Mouse (Mus musculus) limb, embryonic 14.5 days (tissue): Measurements from ENCODE around the gene Impdh1. TPM values are rescaled to one million over a fixed set of nuclear protein-coding genes. Genes with fewer than 3 reads are reported as not detected.

ENCODE experiments used
- ATAC-seq: fragments of 200-750 bp; cut with Nextera tagmentation; 2 replicates; pipeline ENCODE4 v1.8.0; 2017; ENCODE audit warnings: low read depth, moderate number of reproducible peaks, moderate TSS enrichment; ENCODE audit not compliant: low FRiP score
- DNase-seq: peaks from one replicate; pipeline ENCODE4 v3.0.0-alpha.2; 2015; ENCODE audit warnings: low spot score
- H3K27ac ChIP-seq: fragments of 300-500 bp; sonication (generic); replicated peaks from 2 replicates; pipeline ENCODE4 v1.5.1; 2014; ENCODE audit warnings: low read depth, mild to moderate bottlenecking, low read length, moderate library complexity, mixed read lengths
- H3K27me3 ChIP-seq: fragments of 300-500 bp; sonication (generic); 2 replicates; pipeline ENCODE4 v1.6.1; 2014; ENCODE audit warnings: low read length, mixed read lengths; ENCODE audit not compliant: control insufficient read depth, insufficient read depth
- H3K36me3 ChIP-seq: fragments of 300-500 bp; sonication (generic); 2 replicates; pipeline ENCODE4 v1.6.1; 2014; ENCODE audit warnings: mild to moderate bottlenecking, low read length, moderate library complexity, mixed read lengths; ENCODE audit not compliant: control insufficient read depth, insufficient read depth
- H3K4me1 ChIP-seq: fragments of 300-500 bp; sonication (generic); 2 replicates; pipeline ENCODE4 v1.6.1; 2014; ENCODE audit warnings: antibody characterized with exemption, low read length, mixed read lengths; ENCODE audit not compliant: control insufficient read depth, insufficient read depth
- H3K4me2 ChIP-seq: fragments of 300-500 bp; sonication (generic); replicated peaks from 2 replicates; pipeline ENCODE4 v1.6.1; 2014; ENCODE audit warnings: low read depth, mild to moderate bottlenecking, low read length, moderate library complexity; ENCODE audit not compliant: severe bottlenecking
- H3K4me3 ChIP-seq: fragments of 300-500 bp; sonication (generic); replicated peaks from 2 replicates; pipeline ENCODE4 v1.5.1; 2014; ENCODE audit warnings: low read length
- H3K9ac ChIP-seq: fragments of 300-500 bp; sonication (generic); 2 replicates; pipeline ENCODE4 v1.6.1; 2014; ENCODE audit warnings: mild to moderate bottlenecking, low read depth, low read length, moderate library complexity; ENCODE audit not compliant: severe bottlenecking
- H3K9me3 ChIP-seq: fragments of 300-500 bp; sonication (generic); 2 replicates; pipeline ENCODE4 v1.6.1; 2016; ENCODE audit warnings: low read length; ENCODE audit not compliant: control insufficient read depth
- POLR2A ChIP-seq: fragments of 200-500 bp; IDR thresholded peaks from 2 replicates; pipeline ENCODE4 v1.8.0; 2012; ENCODE audit warnings: inconsistent platforms, mild to moderate bottlenecking, moderate library complexity, borderline replicate concordance; ENCODE audit not compliant: insufficient read depth, insufficient read length; ENCODE audit errors: extremely low read depth
- WGBS: fragments of 180-500 bp; shearing (Covaris S2); extraction: QIAGEN DNeasy Blood & Tissue Kit; methylation state at CpG from one replicate; pipeline ENCODE4 v1.1.7; 2014; 5-methylcytosine and 5-hydroxymethylcytosine counted together
- polyA plus RNA-seq, 2 experiments: library from polyadenylated mRNA; depleted of rRNA in 1 of 2; stranded (reverse) in 1 of 2; unstranded in 1 of 2; fragments of >200 nt; fragmentation: Nextera tagmentation in 1 of 2; extraction: Ambion mirVana in 1 of 2; gene quantifications; 2 replicates each; pipeline versions ENCODE4 v1.2.1 to v1.2.3; 2012 to 2014

The Impdh1 gene
- polyA plus RNA-seq, 2 experiments: 42.1 to 46.6 TPM

GRCm38 (mm10) chr6:29213436-29213835 is 2.7 kb downstream of the Impdh1 start:
- no peak for ATAC-seq
- WGBS: 58% methylated on average over 5 of the region's 5 CpGs
- TF ChIP-seq POLR2A: no peak
- H3K9me3 ChIP-seq: no peaks in the 10 kb centered on the region
- H3K9ac ChIP-seq: no peak overlapping the region
- peaks cover 26% of the 10 kb centered on the region for H3K4me1 ChIP-seq
- H3K4me3 ChIP-seq: no peak overlapping the region
- no peak overlapping the region for H3K4me2 ChIP-seq
- H3K27me3 ChIP-seq: peaks cover 16% of the 10 kb centered on the region
- no peak overlapping the region for H3K27ac ChIP-seq
- DNase-seq: no peak
- peaks cover 5% of the 10 kb centered on the region; the same call in 1 of the 2 replicates for H3K36me3 ChIP-seq

- ATAC-seq (peak; percentile 90), DNase-seq (peak; percentile 78)
- H3K9ac ChIP-seq: peak overlapping the region; percentile 72
- H3K36me3 ChIP-seq: peaks cover 6% of the 10 kb centered on the region; the same call in 1 of the 2 replicates
- H3K4me3 ChIP-seq: peak overlapping the region; percentile 70
- H3K9me3 ChIP-seq: no peaks in the 10 kb centered on the region
- peak overlapping the region; percentile 34 for H3K27ac ChIP-seq
- peak overlapping the region; percentile 88 for H3K4me2 ChIP-seq
- WGBS: under 1% methylated on average over 56 of the region's 66 CpGs
- H3K27me3 ChIP-seq: peaks cover 16% of the 10 kb centered on the region
- peaks cover 26% of the 10 kb centered on the region for H3K4me1 ChIP-seq
- TF ChIP-seq POLR2A: peak; percentile 91; the same call in 1 of the 2 replicates
Measured at GRCm38 (mm10) chr6:29211806-29212492, 4.2 kb downstream of the Impdh1 start.

DNA sequence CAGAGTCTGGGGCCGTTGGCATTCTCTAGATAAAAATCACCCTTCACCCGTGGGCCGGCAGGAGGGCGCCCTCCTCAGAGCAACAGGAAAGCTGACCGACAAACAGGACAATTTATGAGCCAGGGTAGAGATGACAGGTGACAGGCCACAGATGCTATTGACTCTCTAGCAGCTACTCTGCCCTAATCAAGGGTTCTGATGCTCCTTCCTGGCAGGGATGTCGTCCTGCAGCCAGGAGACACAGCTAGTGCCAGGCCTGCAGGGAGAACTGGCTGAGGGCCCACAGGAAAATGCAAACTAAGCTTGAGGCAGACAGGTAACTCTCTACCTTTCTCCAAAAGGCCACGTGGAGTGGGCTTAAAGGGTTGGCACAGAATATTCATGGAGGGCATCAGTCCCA is 5.0 kb downstream of the Impdh1 start:
- no peak for DNase-seq
- no peak for ATAC-seq
- H3K36me3 ChIP-seq: peaks cover 12% of the 10 kb centered on the region
- peak overlapping the region; percentile 70 for H3K4me3 ChIP-seq
- no peaks in the 10 kb centered on the region for H3K9me3 ChIP-seq
- WGBS: 16% methylated on average over 7 of the region's 7 CpGs
- H3K27me3 ChIP-seq: peaks cover 16% of the 10 kb centered on the region
- no peak for TF ChIP-seq POLR2A
- peak overlapping the region; percentile 72 for H3K9ac ChIP-seq
- H3K4me1 ChIP-seq: peaks cover 22% of the 10 kb centered on the region
- peak overlapping the region; percentile 88 for H3K4me2 ChIP-seq
- H3K27ac ChIP-seq: no peak overlapping the region

- Histone ChIP-seq H3K9me3 (no peaks in the 10 kb centered on the region), H3K27ac (no peak overlapping the region), H3K27me3 (peaks cover 15% of the 10 kb centered on the region), H3K4me1 (peaks cover 17% of the 10 kb centered on the region), H3K36me3 (peaks cover 16% of the 10 kb centered on the region), H3K4me2 (0 out of 2 replicates have a peak overlapping the region, but pooled peaks have one; percentile 88), H3K4me3 (no peak overlapping the region), H3K9ac (no peak overlapping the region)
- DNase-seq (no peak), ATAC-seq (no peak)
- no peak for TF ChIP-seq POLR2A
- WGBS: 79% methylated on average over 9 of the region's 9 CpGs
Measured at GRCm38 (mm10) chr6:29210231-29210936, 5.8 kb downstream of the Impdh1 start.

DNA sequence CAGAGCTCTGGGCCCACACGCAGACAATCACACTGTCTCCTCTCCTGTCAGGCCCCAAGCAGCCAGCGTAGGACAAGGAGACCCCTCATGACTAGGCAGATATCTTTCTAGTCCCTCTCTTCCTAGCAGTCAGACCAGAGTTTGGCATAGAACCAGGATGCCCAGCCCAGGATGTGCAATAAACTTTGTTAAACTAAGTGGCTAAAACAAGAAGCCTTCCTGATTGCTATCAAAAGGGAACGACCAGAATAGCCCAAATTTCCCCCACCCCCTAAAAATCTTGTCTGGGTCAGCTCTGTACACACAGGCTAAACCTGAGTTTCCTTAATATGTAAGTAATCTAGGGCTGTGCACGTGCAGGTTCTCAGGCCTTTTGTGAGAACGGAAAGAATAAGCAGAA is 8.0 kb downstream of the Impdh1 start:
- Histone ChIP-seq H3K36me3 (peaks cover 34% of the 10 kb centered on the region), H3K9ac (no peak overlapping the region), H3K4me1 (peaks cover 15% of the 10 kb centered on the region), H3K9me3 (no peaks in the 10 kb centered on the region), H3K27ac (no peak overlapping the region), H3K4me2 (no peak overlapping the region), H3K27me3 (no peaks in the 10 kb centered on the region), H3K4me3 (no peak overlapping the region)
- DNase-seq: no peak
- WGBS: 79% methylated on average over 5 of the region's 5 CpGs
- no peak for ATAC-seq
- no peak for TF ChIP-seq POLR2A
